Mouse (Mus musculus) gastrocnemius, adult 2 months (tissue): ENCODE measurements around the gene Pax8. TPM values are rescaled to one million over a fixed set of nuclear protein-coding genes. Genes with fewer than 3 reads are reported as not detected.

Source experiments
- DNase-seq: peaks from one replicate; pipeline ENCODE4 v3.0.0; 2022
- H3K27ac ChIP-seq: fragments of 200-600 bp; 2 replicates; pipeline ENCODE4 v1.8.1; 2022; ENCODE audit warnings: mild to moderate bottlenecking
- H3K4me3 ChIP-seq: fragments of 200-600 bp; 2 replicates; pipeline ENCODE4 v1.8.1; 2022; ENCODE audit warnings: mild to moderate bottlenecking, moderate library complexity
- CTCF ChIP-seq: fragments of 200-600 bp; IDR thresholded peaks from 2 replicates; pipeline ENCODE4 v1.8.1; 2022; ENCODE audit warnings: antibody characterized with exemption, mild to moderate bottlenecking, moderate library complexity
- intact Hi-C: fragments of 180-260 bp; cut with DNase I; formaldehyde crosslinking; loops from one replicate; pipeline ENCODE4 v1.15.1; 2025
- total RNA-seq, 2 experiments: library from RNA; stranded (reverse); gene quantifications; 2 replicates each; pipeline ENCODE4 v1.2.3; 2021

Gene Pax8
- total RNA-seq, 2 experiments from 2014 or later, result not detected

GRCm38 (mm10) chr2:24387361-24388283 lies 87.8 kb downstream of the Pax8 start:
- no peak overlapping the region for H3K27ac ChIP-seq
- DNase-seq, result no peak
- intact Hi-C loops, result no loop called here
- TF ChIP-seq CTCF, result no peak
- no peak overlapping the region for H3K4me3 ChIP-seq

GRCm38 (mm10) chr2:24386964-24387320 lies 88.5 kb downstream of the Pax8 start:
- no peak for TF ChIP-seq CTCF
- H3K27ac ChIP-seq, result no peak overlapping the region
- H3K4me3 ChIP-seq, result peak overlapping the region; percentile 40; the same call in 1 of the 2 replicates
- DNase-seq, result no peak
- intact Hi-C loops, result no loop called here

DNA sequence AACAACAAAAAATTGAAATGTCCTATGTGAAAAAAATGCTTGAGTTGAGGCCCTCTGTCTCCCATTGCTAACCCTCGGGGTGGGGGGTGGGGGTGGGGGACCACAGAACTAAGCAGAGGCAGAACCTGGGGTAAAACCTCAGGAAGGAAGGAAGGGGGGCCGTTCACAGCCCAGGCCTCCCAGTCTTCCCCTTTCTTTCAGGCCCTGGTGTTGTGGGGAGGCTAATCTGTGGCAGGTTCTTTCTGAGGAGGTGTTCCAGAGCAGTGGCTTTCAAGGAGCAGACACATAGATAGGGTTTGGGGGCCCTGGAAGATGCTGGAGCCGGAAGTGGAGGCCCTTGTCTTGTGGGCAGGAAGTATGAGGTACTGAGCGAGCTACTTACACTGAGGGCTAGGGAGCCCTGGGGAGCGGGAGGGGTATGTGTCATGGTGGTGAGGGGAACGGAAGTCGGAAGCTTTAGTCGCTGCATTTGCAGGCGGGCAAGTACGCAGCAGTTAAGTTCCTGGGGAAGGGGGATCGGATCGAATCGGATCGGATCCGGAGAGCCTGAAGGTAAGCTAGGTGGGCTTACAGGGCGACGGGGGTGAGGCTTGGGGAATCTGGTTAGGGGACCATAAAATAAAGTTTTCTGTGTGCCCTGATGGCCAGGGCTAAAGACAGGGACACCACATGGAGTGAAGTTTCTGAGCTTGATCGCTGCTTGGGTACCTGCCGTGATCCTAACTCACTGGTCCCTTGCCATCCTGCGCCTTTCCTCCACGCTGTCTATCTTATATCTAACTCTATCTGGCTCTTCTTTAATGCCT lies 89.0 kb downstream of the Pax8 start:
- TF ChIP-seq CTCF, result no peak
- intact Hi-C loops, result no loop called here
- H3K4me3 ChIP-seq, result peak overlapping the region; percentile 40; the same call in 1 of the 2 replicates
- H3K27ac ChIP-seq, result no peak overlapping the region
- DNase-seq, result no peak

DNA sequence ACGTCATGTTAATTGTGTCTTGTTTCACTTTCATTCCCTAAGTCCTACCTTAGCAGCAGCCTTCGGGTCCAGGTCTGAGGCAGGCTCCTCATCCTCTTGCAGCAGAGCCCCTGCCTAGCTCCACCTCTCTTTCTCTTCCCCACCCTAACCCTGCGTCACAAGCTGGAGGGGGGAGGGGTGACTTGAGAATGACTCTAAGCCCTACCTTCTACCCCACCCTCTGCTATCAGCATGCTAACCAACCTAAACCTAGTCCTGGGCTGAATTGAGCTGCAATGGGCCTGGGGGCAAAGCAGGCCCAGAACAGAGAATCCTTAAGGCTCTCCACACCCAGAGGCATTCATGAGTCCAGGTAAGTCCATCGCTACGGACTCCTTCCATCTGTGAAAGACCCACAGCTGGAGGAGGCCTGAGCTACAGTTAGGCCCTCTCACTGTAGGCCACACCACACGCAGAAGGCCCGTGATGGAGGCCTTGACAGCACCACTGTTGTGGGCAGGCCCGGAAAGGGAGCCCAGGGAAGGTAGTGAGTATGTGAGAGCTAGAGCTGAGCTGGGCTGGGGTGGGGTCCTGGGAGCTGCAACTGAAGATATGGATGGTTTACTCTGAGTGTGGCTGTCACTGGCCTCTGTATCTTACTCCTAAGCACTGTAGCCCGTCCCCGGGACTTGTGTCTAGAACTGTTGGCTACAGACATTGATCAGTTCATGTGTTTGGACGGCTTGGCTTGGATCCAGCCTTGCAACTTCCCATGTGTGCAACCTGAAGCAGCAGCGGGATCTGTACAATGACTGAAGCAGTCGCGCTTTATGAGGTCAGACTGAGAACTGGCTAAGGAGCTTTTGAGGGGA lies 90.1 kb downstream of the Pax8 start:
- no peak overlapping the region for H3K4me3 ChIP-seq
- no peak for DNase-seq
- no peak for TF ChIP-seq CTCF
- intact Hi-C loops, result no loop called here
- no peak overlapping the region for H3K27ac ChIP-seq

DNA sequence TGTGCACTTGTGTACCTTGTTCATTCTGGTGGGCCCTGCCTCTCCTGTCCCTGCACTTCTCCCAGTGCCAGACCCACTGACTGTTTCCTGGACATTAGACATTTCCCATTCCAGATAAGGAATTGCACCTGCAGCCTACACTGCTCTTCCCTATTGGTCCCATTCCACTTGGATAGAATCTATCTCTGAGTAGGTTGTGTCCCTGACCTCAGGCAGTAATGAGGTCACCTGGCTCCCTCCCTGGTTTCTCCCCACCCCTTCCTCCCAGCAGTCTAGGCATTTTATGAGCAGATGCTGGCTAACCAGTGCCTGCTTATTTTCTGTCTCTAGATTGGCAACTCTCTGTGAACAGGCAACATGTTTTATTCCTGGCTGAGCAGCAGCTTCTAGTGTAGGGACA lies 91.0 kb downstream of the Pax8 start:
- intact Hi-C loops, result no loop called here
- DNase-seq, result no peak
- no peak for TF ChIP-seq CTCF
- H3K27ac ChIP-seq, result no peak overlapping the region
- H3K4me3 ChIP-seq, result no peak overlapping the region

GRCm38 (mm10) chr2:24383636-24384035 lies 91.8 kb downstream of the Pax8 start:
- Histone ChIP-seq H3K4me3 (no peak overlapping the region), H3K27ac (no peak overlapping the region)
- no peak for DNase-seq
- no peak for TF ChIP-seq CTCF
- intact Hi-C loops, result no loop called here

DNA sequence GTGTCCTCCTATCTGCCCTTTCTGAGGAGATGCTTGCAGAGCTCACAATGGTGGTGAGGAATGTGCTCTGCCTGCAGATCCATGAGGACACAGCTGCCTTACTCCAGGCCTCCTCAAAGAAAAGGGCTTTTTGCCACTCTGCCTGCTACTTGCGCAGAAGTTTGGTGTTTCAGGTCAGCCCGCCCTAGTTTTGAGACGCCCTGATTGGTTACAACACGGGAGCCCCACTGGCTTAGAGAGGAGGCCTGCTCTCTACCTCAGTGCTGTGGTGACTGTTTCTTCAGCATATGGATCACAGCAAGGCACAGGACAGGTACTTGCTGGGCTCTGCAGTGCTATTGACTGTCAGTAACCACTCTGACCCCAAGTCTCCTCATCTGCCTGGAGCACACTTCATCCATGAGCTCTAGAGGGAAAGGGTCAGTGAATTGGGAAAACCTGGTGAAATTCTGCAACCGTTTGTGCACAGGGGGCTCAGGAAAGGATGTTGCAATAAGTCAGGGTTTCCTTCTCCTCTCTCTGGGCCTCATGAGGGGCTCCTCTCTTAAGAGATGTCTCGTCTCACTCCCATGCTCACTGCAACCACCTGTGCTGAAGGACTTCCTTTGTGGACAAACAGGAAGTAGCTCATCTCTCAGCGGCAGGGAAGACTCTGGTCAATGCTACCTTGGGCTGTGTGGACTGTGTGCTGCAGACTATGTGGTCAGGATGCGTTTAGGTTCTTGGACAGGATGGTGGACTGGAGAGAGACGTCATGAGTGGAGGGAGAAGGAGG lies 92.8 kb downstream of the Pax8 start:
- DNase-seq, result no peak
- Histone ChIP-seq H3K27ac (no peak overlapping the region), H3K4me3 (no peak overlapping the region)
- no peak for TF ChIP-seq CTCF
- intact Hi-C loops, result no loop called here

DNA sequence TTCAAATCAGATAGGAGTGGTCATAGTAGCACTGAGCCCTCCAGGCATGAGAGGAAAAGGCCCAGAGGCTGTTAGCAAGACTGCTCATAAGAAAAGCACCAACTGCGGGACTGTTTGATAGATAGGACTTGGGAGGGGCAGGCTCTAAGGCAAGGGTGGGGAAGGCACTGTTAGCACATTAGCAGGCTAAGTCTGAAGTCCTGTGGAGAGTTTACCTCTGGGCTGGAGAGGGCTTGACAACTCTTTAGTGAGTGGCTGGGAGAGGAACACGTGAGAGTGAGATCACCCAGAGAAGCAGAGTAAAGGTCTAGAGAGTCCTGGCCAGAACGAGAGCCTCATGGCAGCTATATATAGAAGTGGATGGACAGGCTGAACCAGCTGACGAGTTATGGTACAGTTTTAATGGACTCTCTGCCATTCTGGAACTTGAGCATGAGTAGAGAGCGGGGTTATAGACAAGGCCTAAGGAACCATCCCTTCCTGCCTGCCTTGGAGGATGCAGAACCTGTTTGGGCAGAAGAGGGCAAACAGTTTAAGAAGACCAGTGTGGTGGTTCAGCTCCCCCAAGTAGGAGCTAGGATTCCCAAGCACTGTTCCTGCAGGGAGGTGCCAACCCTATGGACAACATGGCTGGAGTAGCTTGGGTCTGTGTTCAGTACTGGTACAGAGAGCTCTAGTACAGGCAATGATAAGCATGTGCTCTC lies 96.5 kb downstream of the Pax8 start:
- TF ChIP-seq CTCF, result no peak
- intact Hi-C loops, result no loop called here
- Histone ChIP-seq H3K4me3 (no peak overlapping the region), H3K27ac (no peak overlapping the region)
- no peak for DNase-seq

Other genes with a start within 250 kb of the Pax8 start
- not detected for gene Il1f5, start 198.6 kb downstream of the Pax8 start, total RNA-seq
- not detected for gene Il1f10, start 184.4 kb downstream of the Pax8 start, total RNA-seq
- gene Il1rn, start 138.7 kb downstream of the Pax8 start, total RNA-seq, result not detected
- gene Psd4, start 108.0 kb downstream of the Pax8 start, total RNA-seq, result under 1 TPM; 0.20 to 0.36 TPM